Mouse (Mus musculus) C2C12 (cell line): ENCODE measurements at regions not wholly inside any gene's neighbourhood (a gene's known extent, or its start where the extent isn't known, plus 50 kb on each side); places are given as distances from the start of the nearest gene placed in this dataset.

ENCODE experiments used
- H3K27me3 ChIP-seq: one replicate; pipeline ENCODE4 v1.6.1; 2011; ENCODE audit not compliant: control insufficient read depth, insufficient read depth, insufficient read length
- H3K36me3 ChIP-seq: one replicate; pipeline ENCODE4 v1.6.1; 2011; ENCODE audit not compliant: control insufficient read depth, insufficient read depth
- H3K4me3 ChIP-seq: one replicate; pipeline ENCODE4 v1.5.1; 2011; ENCODE audit warnings: mild to moderate bottlenecking, control low read depth; ENCODE audit not compliant: poor library complexity, insufficient read depth, severe bottlenecking
- H3K79me2 ChIP-seq: one replicate; pipeline ENCODE4 v1.6.1; 2011; ENCODE audit not compliant: control insufficient read depth, insufficient read depth
- H3K79me3 ChIP-seq: one replicate; pipeline ENCODE4 v1.6.1; 2011; ENCODE audit warnings: low read depth, control low read depth
- H3ac ChIP-seq: one replicate; pipeline ENCODE3; 2011; ENCODE audit warnings: low read depth; ENCODE audit not compliant: control insufficient read depth, insufficient read length
- CEBPB ChIP-seq: IDR thresholded peaks from one replicate; pipeline ENCODE4 v1.6.1; 2011; ENCODE audit warnings: low read depth, mild to moderate bottlenecking, control low read depth, moderate library complexity
- CTCF ChIP-seq: IDR thresholded peaks from one replicate; pipeline ENCODE4 v1.5.1; 2011; ENCODE audit not compliant: control insufficient read depth, insufficient read depth, insufficient read length
- FOSL1 ChIP-seq: IDR thresholded peaks from one replicate; pipeline ENCODE4 v1.8.0; 2011; ENCODE audit warnings: mild to moderate bottlenecking, low read length; ENCODE audit not compliant: poor library complexity, insufficient read depth, severe bottlenecking
- MAX ChIP-seq: IDR thresholded peaks from one replicate; pipeline ENCODE4 v1.6.1; 2011; ENCODE audit warnings: mild to moderate bottlenecking, control low read depth
- MYOD1 ChIP-seq: IDR thresholded peaks from one replicate; pipeline ENCODE4 v1.6.1; 2011; ENCODE audit warnings: low read depth; ENCODE audit not compliant: control insufficient read depth, insufficient read length
- MYOG ChIP-seq: IDR thresholded peaks from one replicate; pipeline ENCODE4 v1.6.1; 2011; ENCODE audit not compliant: control insufficient read depth, insufficient read length; ENCODE audit errors: extremely low read depth
- USF1 ChIP-seq: IDR thresholded peaks from one replicate; pipeline ENCODE4 v1.6.1; 2011; ENCODE audit warnings: low read depth, mild to moderate bottlenecking, control low read depth, moderate library complexity

DNA sequence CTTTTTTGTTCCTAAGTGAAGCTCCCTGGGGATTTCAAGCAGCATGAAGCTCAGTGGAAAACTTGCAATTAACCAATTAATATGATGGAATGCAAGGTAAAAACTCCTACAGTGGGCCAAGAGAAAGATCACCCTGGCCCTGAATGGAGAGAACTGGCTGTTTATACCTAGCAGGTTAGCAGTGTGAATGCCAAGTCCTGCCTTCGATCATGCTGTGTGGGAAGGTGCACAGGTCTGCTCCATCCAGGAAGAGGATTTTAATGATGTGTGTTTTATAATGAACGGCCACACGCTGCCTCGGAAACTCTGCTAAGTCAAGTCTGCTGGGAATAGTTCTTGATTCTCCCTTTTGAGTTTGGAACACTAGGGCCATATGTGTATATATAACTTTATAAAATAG is 85.6 kb upstream of the Slco3a1 start:
- TF ChIP-seq MYOD1 (no peak), MAX (no peak), FOSL1 (no peak), CEBPB (no peak), MYOG (no peak), USF1 (no peak), CTCF (no peak)
- Histone ChIP-seq H3K27me3 (no peaks in the 10 kb centered on the region), H3K79me3 (no peaks in the 10 kb centered on the region)

DNA sequence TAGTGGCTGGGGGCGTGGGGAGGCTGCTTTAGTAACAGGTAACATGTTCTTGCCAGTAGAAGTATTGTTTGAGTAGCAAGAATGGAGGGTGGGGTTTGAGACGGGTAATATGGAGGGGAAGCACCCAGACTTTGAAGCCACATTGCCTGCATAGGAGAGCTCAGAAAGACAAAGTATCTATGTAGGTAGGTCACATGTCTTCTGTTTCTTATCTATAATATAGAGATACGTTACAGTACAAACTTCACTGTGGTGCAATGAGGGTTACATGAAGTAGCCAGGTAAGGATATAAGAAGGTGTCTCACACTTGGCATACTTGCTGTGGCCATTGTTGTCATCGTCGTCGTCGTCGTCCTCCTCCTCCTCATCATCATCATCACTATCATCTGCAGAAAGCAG is 77.6 kb upstream of the Slco3a1 start:
- Histone ChIP-seq H3K27me3 (no peaks in the 10 kb centered on the region), H3K36me3 (no peaks in the 10 kb centered on the region), H3K79me3 (no peaks in the 10 kb centered on the region), H3K79me2 (no peaks in the 10 kb centered on the region), H3K4me3 (no peak overlapping the region), H3ac (no peak overlapping the region)
- TF ChIP-seq FOSL1: no peak

More for the DNA sequence above, 85.6 kb upstream of the Slco3a1 start:
- H3K79me2 ChIP-seq: no peaks in the 10 kb centered on the region
- no peak overlapping the region for H3ac ChIP-seq
- no peaks in the 10 kb centered on the region for H3K36me3 ChIP-seq
- no peak overlapping the region for H3K4me3 ChIP-seq

- TF ChIP-seq CTCF (no peak), MYOD1 (no peak), MYOG (no peak), CEBPB (no peak), FOSL1 (no peak), USF1 (no peak), MAX (no peak)
- H3K4me3 ChIP-seq: no peak overlapping the region
- H3K36me3 ChIP-seq: no peaks in the 10 kb centered on the region
- H3K79me3 ChIP-seq: no peaks in the 10 kb centered on the region
- no peak overlapping the region for H3ac ChIP-seq
- H3K79me2 ChIP-seq: no peaks in the 10 kb centered on the region
- no peaks in the 10 kb centered on the region for H3K27me3 ChIP-seq
These were observed 74.4 kb upstream of the Slco3a1 start for GRCm38 (mm10) chr7:74628799-74629468.
